Mouse (Mus musculus): ENCODE measurements around the gene Rbpjl. TPM values are rescaled to one million over a fixed set of nuclear protein-coding genes. Genes with fewer than 3 reads are reported as not detected.

The Rbpjl gene
- polyA plus RNA-seq, 1 experiment from 2014 or later = 0.49 TPM

- 13% methylated on average over 8 of the region's 8 CpGs for WGBS
- no peaks in the 10 kb centered on the region for H3K36me3 ChIP-seq (ENCODE audit: control insufficient read depth, insufficient read depth)
- H3K27ac ChIP-seq (ENCODE audit: low read length) = no peak overlapping the region
- H3K4me3 ChIP-seq (ENCODE audit: low read length) = no peak overlapping the region
- no peak overlapping the region for H3K4me2 ChIP-seq (ENCODE audit: low read depth, low read length)
- ATAC-seq (replicated peaks; ENCODE audit: extremely low read depth, insufficient read depth, low FRiP score) = no peak
- H3K9ac ChIP-seq (ENCODE audit: low read length) = no peak overlapping the region
- peaks cover 22% of the 10 kb centered on the region for H3K27me3 ChIP-seq (ENCODE audit: control insufficient read depth, insufficient read depth, low read length)
- no peaks in the 10 kb centered on the region for H3K9me3 ChIP-seq (replicated peaks; ENCODE audit: control insufficient read depth, low read length)
- 0 out of 2 replicates have a peak, but pooled peaks cover 2% of the 10 kb centered on the region for H3K4me1 ChIP-seq (ENCODE audit: control insufficient read depth, insufficient read depth, low read length)
These were observed 16.0 kb upstream of the Rbpjl start for GRCm38 (mm10) chr2:164386953-164387352.

- 0 out of 2 replicates have a peak, but pooled peaks have one; percentile 29 for ATAC-seq (replicated peaks; ENCODE audit: extremely low read depth, insufficient read depth, low FRiP score)
- Histone ChIP-seq H3K4me1 (ENCODE audit: control insufficient read depth, insufficient read depth, low read length) (0 out of 2 replicates have a peak, but pooled peaks cover 2% of the 10 kb centered on the region), H3K4me2 (ENCODE audit: low read depth, low read length) (peak within 1 kb of the TSS; percentile 75), H3K4me3 (ENCODE audit: low read length) (peak within 1 kb of the TSS; percentile 55), H3K27me3 (ENCODE audit: control insufficient read depth, insufficient read depth, low read length) (peaks cover 31% of the 10 kb centered on the region), H3K9me3 (replicated peaks; ENCODE audit: control insufficient read depth, low read length) (no peaks in the 10 kb centered on the region), H3K27ac (ENCODE audit: low read length) (0 out of 2 replicates have a peak within 1 kb of the TSS, but pooled peaks have one; percentile 14), H3K36me3 (ENCODE audit: control insufficient read depth, insufficient read depth) (no peaks in the 10 kb centered on the region), H3K9ac (ENCODE audit: low read length) (peak within 1 kb of the TSS; percentile 53)
- 1% methylated on average over 17 of the region's 17 CpGs for WGBS
These were observed 13.9 kb upstream of the Rbpjl start, which contains the start of gene Slpi for GRCm38 (mm10) chr2:164389020-164389419. Gene Slpi, minus strand, starts transcription at chr2:164389095.

- WGBS = under 1% methylated on average over 30 of the region's 30 CpGs
- H3K36me3 ChIP-seq (ENCODE audit: control insufficient read depth, insufficient read depth) = no peaks in the 10 kb centered on the region
These were observed 13.4 kb upstream of the Rbpjl start for GRCm38 (mm10) chr2:164389499-164389898.

GRCm38 (mm10) chr2:164393126-164393525, 9.8 kb upstream of the Rbpjl start:
- WGBS = 71% methylated on average over 29 of the region's 29 CpGs
- Histone ChIP-seq H3K9me3 (replicated peaks; ENCODE audit: control insufficient read depth, low read length) (no peaks in the 10 kb centered on the region), H3K9ac (ENCODE audit: low read length) (no peak overlapping the region), H3K4me3 (ENCODE audit: low read length) (no peak overlapping the region), H3K4me1 (ENCODE audit: control insufficient read depth, insufficient read depth, low read length) (0 out of 2 replicates have a peak, but pooled peaks cover 2% of the 10 kb centered on the region), H3K27me3 (ENCODE audit: control insufficient read depth, insufficient read depth, low read length) (peaks cover 27% of the 10 kb centered on the region), H3K27ac (ENCODE audit: low read length) (no peak overlapping the region), H3K36me3 (ENCODE audit: control insufficient read depth, insufficient read depth) (no peaks in the 10 kb centered on the region), H3K4me2 (ENCODE audit: low read depth, low read length) (no peak overlapping the region)
- no peak for ATAC-seq (replicated peaks; ENCODE audit: extremely low read depth, insufficient read depth, low FRiP score)

More at GRCm38 (mm10) chr2:164389499-164389898, 13.4 kb upstream of the Rbpjl start:
- H3K27me3 ChIP-seq (ENCODE audit: control insufficient read depth, insufficient read depth, low read length) = peaks cover 32% of the 10 kb centered on the region
- H3K27ac ChIP-seq (ENCODE audit: low read length) = 0 out of 2 replicates have a peak overlapping the region, but pooled peaks have one; percentile 14
- H3K4me3 ChIP-seq (ENCODE audit: low read length) = peak overlapping the region; percentile 55
- peak overlapping the region; percentile 53 for H3K9ac ChIP-seq (ENCODE audit: low read length)
- peak overlapping the region; percentile 75 for H3K4me2 ChIP-seq (ENCODE audit: low read depth, low read length)
- H3K4me1 ChIP-seq (ENCODE audit: control insufficient read depth, insufficient read depth, low read length) = 0 out of 2 replicates have a peak, but pooled peaks cover 2% of the 10 kb centered on the region
- no peaks in the 10 kb centered on the region for H3K9me3 ChIP-seq (replicated peaks; ENCODE audit: control insufficient read depth, low read length)
- ATAC-seq (replicated peaks; ENCODE audit: extremely low read depth, insufficient read depth, low FRiP score) = peak; percentile 47; the same call in 1 of the 2 replicates

- H3K4me1 ChIP-seq (ENCODE audit: control insufficient read depth, insufficient read depth, low read length) = peaks cover 4% of the 10 kb centered on the region
- H3K9me3 ChIP-seq (replicated peaks; ENCODE audit: control insufficient read depth, low read length) = no peaks in the 10 kb centered on the region
- no peaks in the 10 kb centered on the region for H3K36me3 ChIP-seq (ENCODE audit: control insufficient read depth, insufficient read depth)
- peaks cover 35% of the 10 kb centered on the region for H3K27me3 ChIP-seq (ENCODE audit: control insufficient read depth, insufficient read depth, low read length)
- no peak overlapping the region for H3K9ac ChIP-seq (ENCODE audit: low read length)
- no peak overlapping the region for H3K4me2 ChIP-seq (ENCODE audit: low read depth, low read length)
- no peak overlapping the region for H3K4me3 ChIP-seq (ENCODE audit: low read length)
- ATAC-seq (replicated peaks; ENCODE audit: extremely low read depth, insufficient read depth, low FRiP score) = no peak
- H3K27ac ChIP-seq (ENCODE audit: low read length) = no peak overlapping the region
- 87% methylated on average over 7 of the region's 7 CpGs for WGBS
These were observed 6.9 kb upstream of the Rbpjl start for GRCm38 (mm10) chr2:164396076-164396475.

- Histone ChIP-seq H3K4me1 (ENCODE audit: control insufficient read depth, insufficient read depth, low read length) (peaks cover 4% of the 10 kb centered on the region), H3K27ac (ENCODE audit: low read length) (no peak overlapping the region), H3K9me3 (replicated peaks; ENCODE audit: control insufficient read depth, low read length) (no peaks in the 10 kb centered on the region), H3K4me2 (ENCODE audit: low read depth, low read length) (no peak overlapping the region), H3K9ac (ENCODE audit: low read length) (no peak overlapping the region), H3K36me3 (ENCODE audit: control insufficient read depth, insufficient read depth) (no peaks in the 10 kb centered on the region), H3K4me3 (ENCODE audit: low read length) (no peak overlapping the region), H3K27me3 (ENCODE audit: control insufficient read depth, insufficient read depth, low read length) (peaks cover 42% of the 10 kb centered on the region)
- no peak for ATAC-seq (replicated peaks; ENCODE audit: extremely low read depth, insufficient read depth, low FRiP score)
- 65% methylated on average over 12 of the region's 12 CpGs for WGBS
These were observed 6.0 kb upstream of the Rbpjl start for GRCm38 (mm10) chr2:164396911-164397310.

GRCm38 (mm10) chr2:164403396-164404081, 598 bp downstream of the Rbpjl start:
- Histone ChIP-seq H3K4me2 (ENCODE audit: low read depth, low read length) (peak overlapping the region; percentile 68; the same call in 1 of the 2 replicates), H3K9ac (ENCODE audit: low read length) (no peak overlapping the region), H3K4me3 (ENCODE audit: low read length) (no peak overlapping the region), H3K9me3 (replicated peaks; ENCODE audit: control insufficient read depth, low read length) (no peaks in the 10 kb centered on the region), H3K27ac (ENCODE audit: low read length) (no peak overlapping the region), H3K36me3 (ENCODE audit: control insufficient read depth, insufficient read depth) (no peaks in the 10 kb centered on the region), H3K27me3 (ENCODE audit: control insufficient read depth, insufficient read depth, low read length) (peaks cover 94% of the 10 kb centered on the region), H3K4me1 (ENCODE audit: control insufficient read depth, insufficient read depth, low read length) (peaks cover 17% of the 10 kb centered on the region)
- ATAC-seq (replicated peaks; ENCODE audit: extremely low read depth, insufficient read depth, low FRiP score) = no peak
- 17% methylated on average over 14 of the region's 14 CpGs for WGBS

GRCm38 (mm10) chr2:164404082-164404990, 1.4 kb downstream of the Rbpjl start:
- WGBS = 2% methylated on average over 46 of the region's 49 CpGs
- H3K4me1 ChIP-seq (ENCODE audit: control insufficient read depth, insufficient read depth, low read length) = peaks cover 17% of the 10 kb centered on the region
- no peaks in the 10 kb centered on the region for H3K36me3 ChIP-seq (ENCODE audit: control insufficient read depth, insufficient read depth)
- peak overlapping the region; percentile 68 for H3K4me2 ChIP-seq (ENCODE audit: low read depth, low read length)
- no peak; the same call in 1 of the 2 replicates for ATAC-seq (replicated peaks; ENCODE audit: extremely low read depth, insufficient read depth, low FRiP score)
- H3K9me3 ChIP-seq (replicated peaks; ENCODE audit: control insufficient read depth, low read length) = no peaks in the 10 kb centered on the region
- peaks cover 95% of the 10 kb centered on the region for H3K27me3 ChIP-seq (ENCODE audit: control insufficient read depth, insufficient read depth, low read length)
- H3K4me3 ChIP-seq (ENCODE audit: low read length) = peak overlapping the region; percentile 48
- H3K27ac ChIP-seq (ENCODE audit: low read length) = no peak overlapping the region
- peak overlapping the region; percentile 28 for H3K9ac ChIP-seq (ENCODE audit: low read length)
